Mouse (Mus musculus): Measurements from ENCODE around the gene Trmt1. TPM values are rescaled to one million over a fixed set of nuclear protein-coding genes. Genes with fewer than 3 reads are reported as not detected.

The Trmt1 gene
- total RNA-seq, 1 experiment, result 260 TPM

DNA sequence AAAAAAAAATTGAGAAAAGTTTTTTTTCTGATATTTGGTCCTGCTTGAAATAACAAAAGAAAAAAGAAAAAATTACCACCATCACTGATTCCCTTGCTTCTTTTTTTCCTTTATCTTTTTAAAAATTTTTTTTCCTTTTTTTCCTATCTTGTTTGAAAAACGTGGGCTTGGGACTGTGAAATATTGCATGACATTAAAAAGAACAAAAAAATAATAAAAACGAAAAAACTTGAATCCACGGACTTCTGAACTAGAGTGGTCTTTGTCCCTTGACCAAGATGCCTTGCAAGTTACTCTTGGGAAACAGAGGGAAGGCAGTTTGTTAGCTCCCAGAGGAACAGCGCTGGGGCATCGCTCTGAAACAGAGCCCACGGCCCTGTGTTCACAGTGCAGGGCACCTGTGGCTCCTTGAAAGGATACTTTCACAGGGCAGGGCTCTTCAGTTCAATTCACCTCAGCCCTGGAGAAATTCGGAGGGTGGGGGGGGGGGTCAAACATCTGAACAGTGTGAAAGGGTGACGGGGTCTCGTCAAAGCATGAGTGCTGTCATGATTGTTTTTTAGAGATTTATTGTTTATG is 46.0 kb upstream of the Trmt1 start:
- no peaks in the 10 kb centered on the region for H3K36me3 ChIP-seq (ENCODE audit: control insufficient read depth, insufficient read depth, low read length, poor library complexity, severe bottlenecking)
- no peak for TF ChIP-seq ZNF384 (IDR thresholded peaks at IDR 0.05; ENCODE audit: low read depth, low read length)
- TF ChIP-seq HCFC1 (IDR thresholded peaks at IDR 0.05; ENCODE audit: borderline replicate concordance, insufficient read depth, low read length), result no peak
- TF ChIP-seq MAFK (IDR thresholded peaks at IDR 0.05; ENCODE audit: insufficient read depth, low read depth, low read length), result no peak
- TF ChIP-seq ZC3H11A (IDR thresholded peaks at IDR 0.05; ENCODE audit: borderline replicate concordance, low read depth, low read length), result no peak
- no peak for TF ChIP-seq CHD2 (IDR thresholded peaks at IDR 0.05; ENCODE audit: low read depth, low read length)
- in situ Hi-C loops (cut with MboI; ENCODE audit: low sequenced_read_pairs in 2 of 2, unreplicated experiment in 2 of 2), result no loop called here
- peaks cover 0 to 21% of the 10 kb centered on the region in 2 experiments; a peak in 3 of 4 replicates for H3K4me1 ChIP-seq (ENCODE audit: control insufficient read depth in 2 of 2, insufficient read depth in 2 of 2, low read length in 2 of 2, poor library complexity in 1 of 2)
- peak overlapping the region; percentile 49 to 59; a peak in 3 of 4 replicates for H3K4me3 ChIP-seq (ENCODE audit: insufficient read depth in 1 of 2, low read depth in 1 of 2, low read length in 2 of 2, poor library complexity in 1 of 2, severe bottlenecking in 1 of 2)
- no peaks in the 10 kb centered on the region for H3K9me3 ChIP-seq (ENCODE audit: control insufficient read depth, insufficient read depth, low read depth, low read length)
- H3K27ac ChIP-seq (ENCODE audit: insufficient read depth, low read depth, low read length, poor library complexity, severe bottlenecking), result no peak overlapping the region
- H3K9ac ChIP-seq (ENCODE audit: insufficient read depth, low read depth, low read length, poor library complexity, severe bottlenecking), result peak overlapping the region; percentile 47; the same call in 1 of the 2 replicates
- DNase-seq (ENCODE audit: low read depth, low spot score), result no peak

DNA sequence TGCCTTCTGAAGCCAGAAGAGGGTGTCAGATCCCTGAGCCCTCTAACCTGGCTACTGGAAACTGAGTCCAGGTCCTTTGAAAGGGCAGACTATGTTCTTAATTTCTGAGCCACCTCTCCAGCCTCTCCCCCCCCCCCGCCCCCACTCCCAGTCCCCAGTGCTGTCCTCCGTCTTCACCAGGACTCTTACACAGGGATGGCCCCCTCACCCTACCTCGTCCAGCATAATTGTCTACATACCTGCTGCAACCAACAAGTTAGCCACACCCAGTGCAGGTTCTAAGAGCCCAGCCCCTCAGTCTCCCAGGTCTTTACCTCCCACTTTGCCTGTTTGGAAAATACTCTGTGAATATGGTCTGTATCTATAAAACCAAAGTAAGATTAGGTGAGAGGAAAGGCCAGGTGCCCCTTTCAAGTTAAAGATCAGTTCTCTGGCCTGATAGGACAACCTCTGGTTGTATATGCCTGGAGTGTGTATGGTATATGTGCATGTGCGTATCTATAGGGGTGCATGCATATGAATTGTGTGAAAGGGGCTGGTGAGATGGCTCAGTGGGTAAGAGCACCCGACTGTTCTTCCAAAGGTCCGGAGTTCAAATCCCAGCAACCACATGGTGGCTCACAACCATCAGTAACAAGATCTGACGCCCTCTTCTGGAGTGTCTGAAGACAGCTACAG is 45.4 kb upstream of the Trmt1 start:
- in situ Hi-C loops (cut with MboI; ENCODE audit: low sequenced_read_pairs in 2 of 2, unreplicated experiment in 2 of 2), result no loop called here
- H3K27ac ChIP-seq (ENCODE audit: insufficient read depth, low read depth, low read length, poor library complexity, severe bottlenecking), result no peak overlapping the region
- no peaks in the 10 kb centered on the region for H3K9me3 ChIP-seq (ENCODE audit: control insufficient read depth, insufficient read depth, low read depth, low read length)
- peaks cover 0 to 15% of the 10 kb centered on the region in 2 experiments; a peak in 2 of 4 replicates for H3K4me1 ChIP-seq (ENCODE audit: control insufficient read depth in 2 of 2, insufficient read depth in 2 of 2, low read length in 2 of 2, poor library complexity in 1 of 2)
- H3K9ac ChIP-seq (ENCODE audit: insufficient read depth, low read depth, low read length, poor library complexity, severe bottlenecking), result peak overlapping the region; percentile 47; the same call in 1 of the 2 replicates
- no peak for DNase-seq (ENCODE audit: low read depth, low spot score)
- H3K4me3 ChIP-seq (ENCODE audit: insufficient read depth in 1 of 2, low read depth in 1 of 2, low read length in 2 of 2, poor library complexity in 1 of 2, severe bottlenecking in 1 of 2), result no peak overlapping the region
- H3K36me3 ChIP-seq (ENCODE audit: control insufficient read depth, insufficient read depth, low read length, poor library complexity, severe bottlenecking), result no peaks in the 10 kb centered on the region
- TF ChIP-seq ZNF384 (IDR thresholded peaks at IDR 0.05; ENCODE audit: low read depth, low read length) (no peak), MAFK (IDR thresholded peaks at IDR 0.05; ENCODE audit: insufficient read depth, low read depth, low read length) (no peak), ZC3H11A (IDR thresholded peaks at IDR 0.05; ENCODE audit: borderline replicate concordance, low read depth, low read length) (no peak), CHD2 (IDR thresholded peaks at IDR 0.05; ENCODE audit: low read depth, low read length) (no peak), HCFC1 (IDR thresholded peaks at IDR 0.05; ENCODE audit: borderline replicate concordance, insufficient read depth, low read length) (no peak)

DNA sequence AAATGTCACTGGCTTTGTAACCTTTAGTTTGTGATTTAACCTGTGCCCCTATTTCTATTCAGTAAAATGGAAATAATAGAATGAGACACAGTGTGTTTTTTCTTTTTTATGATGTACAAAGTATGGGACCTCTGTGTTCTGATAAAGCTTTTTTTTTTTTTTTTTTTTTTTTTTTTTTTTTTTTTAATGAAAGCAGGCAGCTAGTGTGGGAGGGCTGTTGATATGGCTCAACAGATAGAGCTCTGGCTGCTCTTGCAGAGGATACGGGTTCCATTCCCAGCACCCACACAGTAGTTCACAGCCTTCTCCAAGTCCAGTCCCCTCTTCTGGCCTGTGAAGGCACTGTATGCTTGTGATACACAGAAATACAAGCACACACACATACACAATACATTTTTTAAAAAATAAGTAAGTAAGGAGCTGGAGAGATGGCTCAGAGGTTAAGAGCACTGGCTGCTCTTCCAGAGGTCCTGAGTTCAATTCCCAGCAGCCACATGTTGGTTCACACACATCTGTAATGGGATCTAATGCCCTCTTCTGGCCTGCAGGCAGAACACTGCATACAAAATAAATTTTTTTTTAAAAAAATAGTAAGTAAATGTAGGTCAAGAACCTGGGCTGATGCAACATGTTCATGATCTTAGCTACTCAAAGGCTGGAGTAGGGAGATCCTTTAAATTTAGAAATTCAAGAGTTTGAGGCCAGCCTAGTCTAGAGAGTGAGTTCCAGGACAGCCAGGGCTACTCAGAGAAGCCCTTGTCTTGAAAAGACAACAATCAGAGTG is 44.3 kb upstream of the Trmt1 start:
- H3K27ac ChIP-seq (ENCODE audit: insufficient read depth, low read depth, low read length, poor library complexity, severe bottlenecking), result no peak overlapping the region
- no peak for DNase-seq (ENCODE audit: low read depth, low spot score)
- H3K9me3 ChIP-seq (ENCODE audit: control insufficient read depth, insufficient read depth, low read depth, low read length), result no peaks in the 10 kb centered on the region
- H3K4me1 ChIP-seq (ENCODE audit: control insufficient read depth in 2 of 2, insufficient read depth in 2 of 2, low read length in 2 of 2, poor library complexity in 1 of 2), result peaks cover 0 to 9% of the 10 kb centered on the region in 2 experiments; a peak in 2 of 4 replicates
- peak overlapping the region; percentile 32 for H3K9ac ChIP-seq (ENCODE audit: insufficient read depth, low read depth, low read length, poor library complexity, severe bottlenecking)
- 0 out of 4 replicates have a peak overlapping the region, but pooled peaks of 1 of the 2 experiments have one; percentile 11 for H3K4me3 ChIP-seq (ENCODE audit: insufficient read depth in 1 of 2, low read depth in 1 of 2, low read length in 2 of 2, poor library complexity in 1 of 2, severe bottlenecking in 1 of 2)
- in situ Hi-C loops (cut with MboI; ENCODE audit: low sequenced_read_pairs in 2 of 2, unreplicated experiment in 2 of 2), result no loop called here
- no peaks in the 10 kb centered on the region for H3K36me3 ChIP-seq (ENCODE audit: control insufficient read depth, insufficient read depth, low read length, poor library complexity, severe bottlenecking)
- TF ChIP-seq ZNF384 (IDR thresholded peaks at IDR 0.05; ENCODE audit: low read depth, low read length) (peak; percentile 87), MAFK (IDR thresholded peaks at IDR 0.05; ENCODE audit: insufficient read depth, low read depth, low read length) (no peak)

DNA sequence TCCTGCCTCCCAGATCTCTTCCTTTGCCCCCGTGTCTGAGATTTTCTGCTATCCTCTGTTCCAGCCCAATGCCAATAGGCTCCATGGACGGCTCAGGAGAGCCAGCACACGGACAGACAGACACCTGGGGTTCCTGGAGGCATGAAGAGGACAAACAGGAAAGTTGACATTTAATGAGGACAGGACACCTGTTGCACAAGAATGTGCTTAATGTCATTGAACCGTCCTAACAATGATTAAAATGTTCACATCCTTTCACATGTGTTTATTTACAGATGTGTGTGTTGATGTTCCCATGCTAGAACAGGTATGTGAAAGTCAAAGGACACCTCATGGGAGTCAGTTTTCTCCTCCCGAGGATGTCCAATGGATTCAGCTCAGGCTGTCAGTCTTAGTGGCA is 43.1 kb upstream of the Trmt1 start:
- Histone ChIP-seq H3K9ac (ENCODE audit: insufficient read depth, low read depth, low read length, poor library complexity, severe bottlenecking) (no peak overlapping the region), H3K36me3 (ENCODE audit: control insufficient read depth, insufficient read depth, low read length, poor library complexity, severe bottlenecking) (no peaks in the 10 kb centered on the region), H3K4me1 (ENCODE audit: control insufficient read depth in 2 of 2, insufficient read depth in 2 of 2, low read length in 2 of 2, poor library complexity in 1 of 2) (peaks cover 0 to 6% of the 10 kb centered on the region in 2 experiments; a peak in 2 of 4 replicates), H3K4me3 (ENCODE audit: insufficient read depth in 1 of 2, low read depth in 1 of 2, low read length in 2 of 2, poor library complexity in 1 of 2, severe bottlenecking in 1 of 2) (no peak overlapping the region), H3K9me3 (ENCODE audit: control insufficient read depth, insufficient read depth, low read depth, low read length) (no peaks in the 10 kb centered on the region), H3K27ac (ENCODE audit: insufficient read depth, low read depth, low read length, poor library complexity, severe bottlenecking) (no peak overlapping the region)
- in situ Hi-C loops (cut with MboI; ENCODE audit: low sequenced_read_pairs in 2 of 2, unreplicated experiment in 2 of 2), result no loop called here
- TF ChIP-seq ZC3H11A (IDR thresholded peaks at IDR 0.05; ENCODE audit: borderline replicate concordance, low read depth, low read length) (no peak), ZNF384 (IDR thresholded peaks at IDR 0.05; ENCODE audit: low read depth, low read length) (no peak), HCFC1 (IDR thresholded peaks at IDR 0.05; ENCODE audit: borderline replicate concordance, insufficient read depth, low read length) (no peak), CHD2 (IDR thresholded peaks at IDR 0.05; ENCODE audit: low read depth, low read length) (no peak), MAFK (IDR thresholded peaks at IDR 0.05; ENCODE audit: insufficient read depth, low read depth, low read length) (no peak)
- DNase-seq (ENCODE audit: low read depth, low spot score), result no peak

Measured in ES-E14 (cell line).